Mouse (Mus musculus) frontal cortex, postnatal 36 days (tissue): ENCODE results near the gene Tubd1.

Experiments
- DNase-seq, 2 experiments: peaks; one replicate each; pipeline ENCODE4 v3.0.0; 2022; ENCODE audit warnings: low spot score in 2 of 2

Tubd1 gene

DNA sequence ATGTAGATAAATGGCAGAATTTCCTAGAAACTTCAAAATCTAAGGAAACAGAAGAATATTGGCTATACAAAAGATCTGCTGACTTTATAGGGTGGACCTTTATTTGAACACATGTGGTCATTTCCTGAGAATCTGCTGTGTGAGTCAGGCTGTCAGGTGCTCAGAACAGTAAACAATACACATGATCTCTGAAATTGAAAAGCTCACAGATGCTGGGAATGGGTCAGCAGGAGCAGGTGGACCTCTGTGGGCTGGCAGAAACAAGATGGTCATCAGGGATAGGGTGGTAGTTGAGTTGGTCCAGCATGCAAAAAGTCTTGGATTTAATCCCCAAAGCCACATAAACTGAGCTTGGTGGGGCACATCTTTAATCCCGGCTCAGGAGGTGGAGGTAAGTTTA lies 53.8 kb downstream of the Tubd1 start:
- no peak for DNase-seq

DNA sequence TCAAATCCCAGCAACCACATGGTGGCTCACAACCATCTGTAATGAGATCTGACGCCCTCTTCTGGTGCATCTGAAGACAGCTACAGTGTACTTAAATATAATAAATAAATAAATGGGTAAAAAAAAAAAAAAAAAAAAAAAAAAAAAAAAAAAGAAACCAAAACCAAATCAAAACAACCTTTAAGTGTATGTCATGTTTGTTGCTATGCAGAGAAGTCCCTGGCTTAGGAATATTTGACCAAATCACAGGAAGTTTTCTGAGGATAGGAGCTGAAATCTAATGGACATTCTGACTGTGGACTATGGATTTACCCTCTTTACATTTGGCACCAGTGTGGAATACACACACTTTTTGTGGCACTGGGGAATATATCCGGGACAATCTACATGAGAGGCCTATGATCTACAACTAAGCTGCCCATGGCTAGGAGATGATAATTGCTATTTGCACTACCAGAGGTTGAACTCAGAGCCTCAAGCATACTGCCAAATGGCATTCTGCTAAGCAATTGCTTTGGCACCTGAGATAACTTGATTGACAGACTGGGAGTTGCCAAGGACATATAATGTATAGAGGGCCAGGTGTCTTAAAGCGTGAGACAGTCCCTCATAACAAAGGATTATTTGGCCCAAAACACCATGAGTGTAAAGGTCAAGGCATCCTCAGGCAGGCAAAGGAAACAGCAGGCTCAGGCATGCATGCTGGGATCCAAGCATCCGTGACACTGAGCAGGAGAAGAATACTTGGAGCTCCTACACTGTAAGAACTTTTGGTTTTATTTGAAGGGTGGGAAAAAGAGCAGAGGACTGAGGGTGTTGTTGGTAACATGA lies 54.8 kb downstream of the Tubd1 start:
- DNase-seq = no peak

DNA sequence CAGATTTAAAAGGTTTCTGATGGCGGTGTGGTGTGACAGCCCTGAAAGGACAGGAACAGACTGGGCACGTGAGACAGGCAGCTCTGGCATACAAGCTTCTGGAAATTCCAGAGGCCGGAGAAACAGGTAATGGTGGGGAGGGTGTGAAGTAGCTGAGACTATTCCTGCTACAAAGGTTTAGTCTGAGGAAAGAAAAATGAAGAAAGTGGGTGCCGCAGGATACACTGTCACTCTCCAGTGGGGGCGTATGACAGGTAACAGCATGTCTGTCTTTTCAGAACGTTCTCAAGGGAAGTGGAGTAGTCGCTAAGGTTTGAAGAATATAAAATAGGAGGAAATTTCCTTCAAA lies 55.4 kb downstream of the Tubd1 start:
- no peak for DNase-seq

DNA sequence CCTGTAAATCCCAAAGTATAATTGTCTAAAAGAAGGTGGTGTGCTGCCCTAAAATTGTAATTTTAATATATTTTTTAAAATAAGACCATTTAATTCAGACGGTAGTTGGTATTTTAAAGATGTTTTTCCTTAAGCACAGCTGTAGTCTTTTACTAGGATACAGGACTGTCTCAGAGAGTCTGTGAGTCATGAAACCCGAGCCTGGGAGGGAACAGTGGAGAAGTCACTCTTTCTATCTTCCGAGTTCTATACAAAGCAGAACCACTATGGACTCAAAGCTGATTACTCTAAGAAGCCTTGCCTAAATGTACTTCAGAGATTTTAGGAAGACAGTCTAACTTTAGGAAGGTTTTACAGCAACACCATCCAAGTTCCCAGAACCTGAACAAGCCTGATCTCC lies 57.3 kb downstream of the Tubd1 start:
- no peak for DNase-seq

DNA sequence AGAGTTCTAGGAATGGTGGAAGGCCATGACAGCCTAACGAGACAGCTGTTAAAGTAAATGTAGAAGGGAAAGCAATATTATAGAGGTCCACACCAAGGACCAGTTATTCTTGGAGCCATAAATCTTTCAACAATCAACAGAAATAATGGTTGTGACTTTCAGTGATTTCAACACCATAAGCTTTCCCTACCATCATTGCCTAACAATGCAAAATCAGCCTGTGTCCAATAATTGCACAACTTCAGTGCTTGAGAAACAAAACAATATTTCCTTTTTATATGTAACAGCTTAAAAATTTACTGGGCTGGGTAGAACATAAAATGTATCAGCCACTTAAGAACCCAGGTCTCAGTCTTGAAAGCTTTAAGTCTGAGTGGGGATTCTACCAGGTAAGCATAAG lies 58.9 kb downstream of the Tubd1 start:
- no peak for DNase-seq

DNA sequence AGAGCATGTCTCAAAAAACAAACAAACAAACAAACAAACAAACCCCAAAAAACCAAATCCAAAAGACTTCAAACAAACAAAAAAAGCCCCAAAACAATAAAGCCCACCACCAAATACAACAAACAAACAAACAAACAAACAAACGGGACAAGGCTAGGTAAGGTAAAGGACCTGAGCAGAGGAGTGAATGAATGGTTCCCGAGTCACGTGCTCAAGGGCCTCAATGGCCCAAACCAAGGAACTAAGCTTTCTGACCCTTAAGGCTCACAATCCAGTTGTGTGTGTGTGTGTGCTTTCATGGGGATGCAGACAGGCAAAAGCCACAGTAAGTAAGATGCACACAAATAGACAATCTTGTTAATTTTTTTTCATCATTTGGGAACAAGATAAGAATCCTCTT lies 59.5 kb downstream of the Tubd1 start:
- DNase-seq = no peak

DNA sequence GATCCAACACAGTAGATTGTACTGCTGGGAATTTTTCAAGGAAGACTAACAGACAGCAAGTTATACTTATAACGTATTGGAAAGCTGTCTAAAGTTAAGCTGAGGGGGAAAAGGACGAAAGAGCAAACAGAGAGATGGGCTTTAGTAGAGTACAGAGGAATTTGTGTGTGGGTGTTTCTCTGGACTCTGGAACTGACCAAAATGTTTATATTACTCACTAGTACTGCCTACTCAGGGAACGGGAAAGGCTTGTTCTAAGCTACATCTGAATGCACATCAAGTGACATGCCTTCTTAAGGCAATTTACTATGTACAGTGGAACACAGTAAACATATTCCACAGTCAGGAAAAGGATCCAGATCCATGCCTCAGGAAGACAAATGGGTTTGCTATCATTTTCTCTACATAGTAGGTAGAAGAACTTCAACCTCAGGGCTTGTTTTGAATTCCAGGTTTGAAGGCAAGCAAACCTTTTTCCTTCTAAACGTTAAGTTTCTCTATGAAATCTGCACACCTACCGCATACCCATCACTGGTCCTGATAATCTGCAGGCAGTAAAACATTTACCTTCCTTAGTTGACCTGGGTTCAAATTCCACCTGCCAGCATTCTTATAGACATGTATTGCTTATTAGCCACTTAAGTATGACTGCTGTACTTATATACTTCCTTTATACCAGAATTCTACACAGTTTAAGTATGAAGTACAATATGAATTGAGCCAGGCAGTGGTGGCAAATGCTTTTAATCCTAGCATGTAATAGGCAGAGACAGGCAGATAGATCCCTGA lies 60.1 kb downstream of the Tubd1 start:
- DNase-seq = no peak

DNA sequence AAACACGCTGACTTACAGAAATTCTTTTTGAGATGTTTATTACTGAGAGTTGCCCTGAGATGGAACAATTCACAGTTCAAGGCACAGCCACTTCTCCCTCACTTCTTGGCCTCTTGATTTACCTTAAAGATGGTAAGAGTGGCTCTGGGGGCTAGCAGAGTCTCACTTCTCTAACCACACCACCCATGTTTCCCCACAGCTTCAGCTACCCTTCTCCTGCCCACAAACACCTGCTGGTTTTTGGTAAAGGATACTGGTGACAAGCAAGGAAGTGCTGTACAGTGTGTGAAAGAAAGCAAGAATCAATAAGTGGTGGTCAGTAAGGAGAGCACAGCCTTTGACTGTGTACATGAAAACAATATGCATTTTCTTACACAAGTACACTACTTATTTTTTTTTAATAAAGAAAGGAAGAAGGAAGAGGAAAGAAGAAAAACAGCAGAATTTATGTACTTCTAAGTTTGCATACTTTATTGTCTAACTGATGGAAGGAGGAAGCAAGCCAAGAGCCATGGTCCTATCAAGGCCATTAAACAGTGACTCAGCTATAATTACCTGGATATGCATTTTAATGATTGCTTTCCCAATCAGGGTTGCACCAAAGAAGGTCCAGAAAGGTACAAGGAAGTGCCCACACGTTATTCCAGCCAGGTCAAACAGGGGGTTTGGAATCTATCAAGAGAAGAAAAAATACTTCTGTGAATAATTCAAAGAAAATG lies 62.0 kb downstream of the Tubd1 start:
- no peak for DNase-seq

DNA sequence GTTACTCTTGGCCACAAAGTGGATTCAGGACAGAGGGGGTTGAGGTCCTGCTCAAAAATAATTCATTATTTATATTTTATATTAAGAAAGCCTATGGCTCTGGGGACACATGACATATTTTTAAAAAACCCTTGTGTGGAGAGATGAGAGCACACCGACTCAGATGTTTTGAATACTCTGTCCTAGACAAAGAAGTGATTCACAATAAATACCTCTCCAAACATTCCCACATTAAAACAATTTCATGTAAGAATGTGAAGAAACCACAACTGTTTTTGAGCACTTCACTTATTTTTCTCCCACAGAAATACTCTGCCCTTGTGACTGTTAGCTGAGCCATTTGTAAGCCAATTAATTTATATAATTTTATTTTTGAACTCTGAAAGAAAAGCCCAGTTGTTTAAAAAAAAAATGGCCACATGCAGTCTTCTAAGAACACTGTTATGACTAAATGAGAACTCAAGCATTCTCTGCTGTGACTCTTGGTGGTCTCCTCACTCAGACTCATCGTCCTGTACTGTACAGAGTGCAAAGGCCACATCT lies 63.1 kb downstream of the Tubd1 start:
- no peak for DNase-seq

DNA sequence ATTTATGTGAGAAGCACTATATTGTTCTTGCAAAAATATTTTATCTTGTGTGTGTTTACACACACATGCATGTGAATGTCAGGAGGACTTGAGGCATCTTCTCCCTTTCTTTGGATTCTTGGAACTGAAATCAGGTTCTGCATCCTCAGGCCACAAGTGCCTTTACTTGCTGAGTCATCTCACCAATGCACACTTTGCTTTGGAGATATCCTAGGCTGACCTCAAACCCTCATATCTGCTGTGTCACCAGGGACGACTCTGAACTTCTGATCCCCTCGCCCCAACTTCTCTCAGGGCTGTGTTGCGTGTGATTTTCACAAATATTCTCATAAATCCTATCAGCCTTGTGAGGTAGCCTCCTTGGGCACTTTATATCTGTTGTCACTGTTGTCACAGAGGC lies 65.4 kb downstream of the Tubd1 start:
- DNase-seq = no peak

DNA sequence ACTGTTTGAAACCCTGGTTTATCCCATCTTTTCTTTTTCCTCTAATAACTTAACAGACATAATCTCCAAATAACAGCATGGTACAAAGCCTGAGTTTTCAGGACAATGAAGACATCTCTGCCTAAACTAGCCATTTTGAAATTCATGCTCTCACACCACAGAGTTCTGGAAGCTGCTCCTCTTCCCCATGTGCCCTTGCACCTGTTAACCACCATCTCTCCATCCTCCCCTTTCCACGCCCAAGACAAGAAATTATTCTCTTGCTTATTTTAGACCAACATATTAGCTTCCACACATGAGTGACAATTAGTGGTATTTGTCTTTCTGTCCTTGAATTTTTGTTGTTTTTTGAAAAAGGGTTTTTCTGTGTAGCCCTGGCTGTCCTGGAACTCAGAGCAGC lies 67.2 kb downstream of the Tubd1 start:
- DNase-seq = no peak

DNA sequence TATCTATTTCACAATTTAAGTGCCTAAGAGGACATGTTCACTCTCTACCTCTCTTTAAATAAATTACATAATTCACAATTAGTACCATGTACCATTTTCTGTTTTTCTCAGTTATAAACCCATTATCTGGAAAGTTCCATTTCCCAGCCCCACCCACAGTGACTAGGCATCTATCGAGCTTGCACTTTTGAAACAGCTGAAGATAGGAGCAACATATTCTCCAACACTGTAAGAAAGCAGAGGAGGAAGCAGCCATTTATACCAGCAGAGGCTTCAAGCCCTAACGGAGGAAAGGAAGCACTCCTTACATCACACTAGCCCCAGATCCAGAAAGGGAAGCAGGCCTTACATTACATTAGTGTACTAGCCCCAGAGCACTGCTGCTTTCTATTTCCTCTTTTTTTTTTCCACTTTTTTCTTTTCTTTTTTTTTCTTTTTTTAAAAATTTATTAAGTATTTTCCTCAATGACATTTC lies 69.3 kb downstream of the Tubd1 start:
- DNase-seq = peak; percentile 12 to 38

DNA sequence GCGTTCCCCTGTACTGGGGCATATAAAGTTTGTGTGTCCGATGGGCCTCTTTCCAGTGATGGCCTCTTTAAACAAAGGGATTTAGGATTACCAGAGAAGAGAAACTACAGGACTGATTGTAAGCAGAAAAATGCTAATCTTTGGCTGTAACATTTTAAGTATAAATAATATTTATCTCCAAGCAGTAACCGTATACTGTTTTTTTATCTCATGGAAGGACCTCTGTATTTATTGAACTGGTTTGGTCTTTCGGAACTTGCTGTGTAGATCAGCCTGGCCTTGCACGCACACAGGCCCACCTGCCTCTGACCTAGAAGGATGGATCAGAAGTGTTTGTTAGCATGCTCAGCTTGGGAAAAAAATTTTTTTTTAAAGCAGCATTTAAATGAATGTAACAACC lies 69.8 kb downstream of the Tubd1 start:
- no peak for DNase-seq
